Mouse (Mus musculus) forebrain, embryonic 16.5 days (tissue): ENCODE data around the gene Lingo1. TPM values are rescaled to one million over a fixed set of nuclear protein-coding genes. Genes with fewer than 3 reads are reported as not detected.
A peak's percentile ranks its signal among the peaks of the same experiment; 100 is the strongest.

Experiments
- ATAC-seq: fragments of 200-750 bp; cut with Nextera tagmentation; 2 replicates; pipeline ENCODE4 v1.8.0; 2017; ENCODE audit warnings: mild to moderate bottlenecking, moderate library complexity
- H3K27ac ChIP-seq: fragments of 300-500 bp; sonication (generic); 2 replicates; pipeline ENCODE4 v1.5.1; 2014; ENCODE audit warnings: low read length, control low read depth
- H3K27me3 ChIP-seq: fragments of 300-500 bp; sonication (generic); replicated peaks from 2 replicates; pipeline ENCODE4 v1.6.1; 2014; ENCODE audit warnings: low read length; ENCODE audit not compliant: control insufficient read depth, insufficient read depth
- H3K36me3 ChIP-seq: fragments of 300-500 bp; sonication (generic); 2 replicates; pipeline ENCODE4 v1.6.1; 2014; ENCODE audit not compliant: control insufficient read depth, insufficient read depth
- H3K4me1 ChIP-seq: fragments of 300-500 bp; sonication (generic); replicated peaks from 2 replicates; pipeline ENCODE4 v1.6.1; 2014; ENCODE audit warnings: low read length; ENCODE audit not compliant: control insufficient read depth, insufficient read depth
- H3K4me2 ChIP-seq: fragments of 300-500 bp; sonication (generic); 2 replicates; pipeline ENCODE4 v1.6.1; 2014; ENCODE audit warnings: mild to moderate bottlenecking, low read length, control low read depth
- H3K4me3 ChIP-seq: fragments of 300-500 bp; sonication (generic); replicated peaks from 2 replicates; pipeline ENCODE4 v1.5.1; 2014; ENCODE audit warnings: mild to moderate bottlenecking, low read length, control low read depth
- H3K9ac ChIP-seq: fragments of 300-500 bp; sonication (generic); replicated peaks from 2 replicates; pipeline ENCODE4 v1.6.1; 2014; ENCODE audit warnings: low read depth, low read length, control low read depth
- H3K9me3 ChIP-seq: fragments of 300-500 bp; sonication (generic); 2 replicates; pipeline ENCODE4 v1.6.1; 2016; ENCODE audit warnings: low read length; ENCODE audit not compliant: control insufficient read depth
- WGBS: fragments of 180-500 bp; shearing (Covaris S2); extraction: QIAGEN DNeasy Blood & Tissue Kit; methylation state at CpG from one replicate; pipeline ENCODE4 v1.1.7; 2014; 5-methylcytosine and 5-hydroxymethylcytosine counted together
- polyA plus RNA-seq: library from polyadenylated mRNA; unstranded; fragments of >200 nt; fragmentation: Nextera tagmentation; extraction: Ambion mirVana; gene quantifications from 2 replicates; pipeline ENCODE4 v1.2.1, GENCODE M21; 2015

Lingo1 gene
- polyA plus RNA-seq, 1 experiment from 2014 or later: 45.0 TPM

- 46% methylated on average over 11 of the region's 11 CpGs for WGBS
- ATAC-seq: no peak
- Histone ChIP-seq H3K4me3 (no peak overlapping the region; the same call in 1 of the 2 replicates), H3K36me3 (no peaks in the 10 kb centered on the region), H3K9me3 (no peaks in the 10 kb centered on the region), H3K9ac (no peak overlapping the region), H3K27ac (no peak overlapping the region), H3K27me3 (peaks cover 31% of the 10 kb centered on the region), H3K4me2 (peak overlapping the region; percentile 41), H3K4me1 (peaks cover 33% of the 10 kb centered on the region)
Observed at GRCm38 (mm10) chr9:56636766-56637402, 159.4 kb downstream of the Lingo1 start.

GRCm38 (mm10) chr9:56636214-56636613, 160.1 kb downstream of the Lingo1 start:
- Histone ChIP-seq H3K27ac (no peak overlapping the region; the same call in 1 of the 2 replicates), H3K4me1 (peaks cover 33% of the 10 kb centered on the region)
- ATAC-seq: peak; percentile 54

GRCm38 (mm10) chr9:56635498-56636121, 160.7 kb downstream of the Lingo1 start:
- Histone ChIP-seq H3K27ac (peak overlapping the region; percentile 64), H3K9me3 (no peaks in the 10 kb centered on the region), H3K4me3 (peak overlapping the region; percentile 79), H3K36me3 (no peaks in the 10 kb centered on the region), H3K27me3 (peaks cover 25% of the 10 kb centered on the region), H3K9ac (peak overlapping the region; percentile 91), H3K4me1 (peaks cover 37% of the 10 kb centered on the region), H3K4me2 (peak overlapping the region; percentile 67)
- peak; percentile 66 for ATAC-seq
- under 1% methylated on average over 48 of the region's 68 CpGs for WGBS

More at GRCm38 (mm10) chr9:56636214-56636613, 160.1 kb downstream of the Lingo1 start:
- Histone ChIP-seq H3K4me3 (peak overlapping the region; percentile 79), H3K9ac (peak overlapping the region; percentile 91), H3K36me3 (no peaks in the 10 kb centered on the region), H3K27me3 (peaks cover 30% of the 10 kb centered on the region), H3K9me3 (no peaks in the 10 kb centered on the region), H3K4me2 (peak overlapping the region; percentile 67)
- WGBS: 0% methylated on average over 10 of the region's 10 CpGs

GRCm38 (mm10) chr9:56635121-56635497, 161.2 kb downstream of the Lingo1 start:
- H3K9ac ChIP-seq: peak overlapping the region; percentile 91
- peak overlapping the region; percentile 67 for H3K4me2 ChIP-seq
- peak overlapping the region; percentile 64 for H3K27ac ChIP-seq
- no peaks in the 10 kb centered on the region for H3K36me3 ChIP-seq
- WGBS: 0% methylated on average over 32 of the region's 40 CpGs
- peak overlapping the region; percentile 79 for H3K4me3 ChIP-seq
- peaks cover 40% of the 10 kb centered on the region for H3K4me1 ChIP-seq
- H3K27me3 ChIP-seq: peaks cover 25% of the 10 kb centered on the region
- ATAC-seq: no peak; the same call in 1 of the 2 replicates
- H3K9me3 ChIP-seq: no peaks in the 10 kb centered on the region

GRCm38 (mm10) chr9:56634406-56635120, 161.7 kb downstream of the Lingo1 start:
- Histone ChIP-seq H3K4me1 (peaks cover 46% of the 10 kb centered on the region), H3K9me3 (no peaks in the 10 kb centered on the region), H3K4me3 (peak overlapping the region; percentile 79), H3K27ac (peak overlapping the region; percentile 64), H3K4me2 (peak overlapping the region; percentile 67), H3K27me3 (peaks cover 22% of the 10 kb centered on the region), H3K9ac (peak overlapping the region; percentile 91), H3K36me3 (no peaks in the 10 kb centered on the region)
- ATAC-seq: no peak
- 0% methylated on average over 25 of the region's 25 CpGs for WGBS

GRCm38 (mm10) chr9:56633449-56634225, 162.6 kb downstream of the Lingo1 start:
- Histone ChIP-seq H3K9me3 (no peaks in the 10 kb centered on the region), H3K4me2 (peak overlapping the region; percentile 67), H3K4me3 (peak overlapping the region; percentile 79), H3K36me3 (no peaks in the 10 kb centered on the region), H3K27ac (peak overlapping the region; percentile 21; the same call in 1 of the 2 replicates), H3K4me1 (peaks cover 48% of the 10 kb centered on the region), H3K27me3 (peaks cover 15% of the 10 kb centered on the region), H3K9ac (peak overlapping the region; percentile 91)
- no peak for ATAC-seq
- 28% methylated on average over 13 of the region's 13 CpGs for WGBS

GRCm38 (mm10) chr9:56630945-56631344, 165.3 kb downstream of the Lingo1 start:
- H3K36me3 ChIP-seq: no peaks in the 10 kb centered on the region
- H3K4me1 ChIP-seq: peaks cover 34% of the 10 kb centered on the region
- 56% methylated on average over 4 of the region's 4 CpGs for WGBS
- no peak for ATAC-seq
- no peak overlapping the region for H3K27ac ChIP-seq
- no peak overlapping the region for H3K9ac ChIP-seq
- peaks cover 6% of the 10 kb centered on the region for H3K27me3 ChIP-seq
- no peak overlapping the region for H3K4me3 ChIP-seq
- H3K9me3 ChIP-seq: no peaks in the 10 kb centered on the region
- no peak overlapping the region for H3K4me2 ChIP-seq

GRCm38 (mm10) chr9:56629674-56630397, 166.4 kb downstream of the Lingo1 start:
- Histone ChIP-seq H3K4me1 (peaks cover 30% of the 10 kb centered on the region), H3K27me3 (peaks cover 6% of the 10 kb centered on the region), H3K9me3 (no peaks in the 10 kb centered on the region), H3K9ac (no peak overlapping the region), H3K27ac (0 out of 2 replicates have a peak overlapping the region, but pooled peaks have one; percentile 53), H3K4me3 (no peak overlapping the region), H3K4me2 (no peak overlapping the region), H3K36me3 (no peaks in the 10 kb centered on the region)
- ATAC-seq: peak; percentile 49
- 46% methylated on average over 5 of the region's 5 CpGs for WGBS
